Mouse (Mus musculus): Measurements from ENCODE around the gene Tmod3. TPM values are rescaled to one million over a fixed set of nuclear protein-coding genes. Genes with fewer than 3 reads are reported as not detected.

Gene Tmod3
- 10 to 100 TPM; 85.9 to 86.1 TPM for total RNA-seq (2021)
- long read RNA-seq, experiment 1, transcript Tmod3-201 (10 exons, 3,667 nt): major isoform, 70 of 86 reads
- long read RNA-seq, experiment 1, partial matches to known transcripts: 2 of 86 reads
- long read RNA-seq, experiment 1, other reads (novel, unspliced or antisense): 11 of 86 reads
- long read RNA-seq, experiment 2, transcript Tmod3-201 (10 exons, 3,667 nt): major isoform, 76 of 91 reads
- long read RNA-seq, experiment 2, partial matches to known transcripts: 5 of 91 reads
- long read RNA-seq, experiment 2, other reads (novel, unspliced or antisense): 8 of 91 reads

DNA sequence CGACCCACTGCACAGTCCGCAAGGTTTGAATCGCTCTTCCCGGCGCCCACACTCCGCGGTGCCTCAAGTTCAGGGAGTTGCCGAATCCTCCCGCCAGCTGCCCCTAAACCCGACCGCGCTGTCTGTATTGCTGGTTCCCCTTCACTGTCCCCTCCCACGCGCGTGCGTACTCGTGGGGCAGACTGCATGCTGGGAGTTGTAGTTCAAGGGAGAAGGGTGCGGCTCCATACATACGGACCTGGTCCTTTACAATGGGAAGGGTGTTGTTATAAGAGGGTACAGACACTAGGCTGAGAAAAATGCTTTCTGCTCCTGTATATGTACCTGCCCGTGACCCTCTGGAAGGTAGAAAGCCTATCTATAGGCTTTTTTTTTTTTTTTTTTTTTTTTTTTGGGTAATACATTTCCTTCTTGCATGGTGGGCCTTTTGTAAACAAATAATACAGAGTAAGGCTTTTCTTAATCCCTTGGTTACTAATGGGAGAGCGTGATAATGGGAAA is at the start of gene Tmod3:
Gene Tmod3, minus strand, starts transcription at position 146 of the 501 bp plus-strand sequence.
- intact Hi-C loops (cut with DNase I): loop anchor here (2.0 kb wide), 1 partner anchor 37 kb away; no protein-coding TSS in a partner anchor
- DNase-seq: peak; percentile 96 to 97

DNA sequence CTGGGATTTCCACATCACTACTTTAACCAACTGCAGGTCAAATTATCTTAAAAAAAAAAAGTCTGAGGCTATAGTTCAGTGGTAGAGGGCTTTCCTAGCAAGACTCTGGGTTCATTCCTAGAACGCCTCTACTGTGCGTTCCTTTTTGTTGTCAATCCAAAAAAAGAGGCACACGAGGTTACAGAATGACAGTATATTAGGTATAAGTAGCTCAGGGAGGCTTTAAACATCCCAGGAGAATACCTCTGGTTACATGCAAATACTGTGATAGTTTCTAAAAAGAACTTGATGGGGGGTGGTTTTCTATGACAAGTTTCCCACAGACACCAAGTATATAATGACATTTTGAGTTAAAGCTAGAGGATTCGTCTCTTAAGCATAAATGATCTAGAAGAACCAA is 48.0 kb upstream of the Tmod3 start:
- intact Hi-C loops (cut with DNase I): no loop called here
- DNase-seq: no peak

DNA sequence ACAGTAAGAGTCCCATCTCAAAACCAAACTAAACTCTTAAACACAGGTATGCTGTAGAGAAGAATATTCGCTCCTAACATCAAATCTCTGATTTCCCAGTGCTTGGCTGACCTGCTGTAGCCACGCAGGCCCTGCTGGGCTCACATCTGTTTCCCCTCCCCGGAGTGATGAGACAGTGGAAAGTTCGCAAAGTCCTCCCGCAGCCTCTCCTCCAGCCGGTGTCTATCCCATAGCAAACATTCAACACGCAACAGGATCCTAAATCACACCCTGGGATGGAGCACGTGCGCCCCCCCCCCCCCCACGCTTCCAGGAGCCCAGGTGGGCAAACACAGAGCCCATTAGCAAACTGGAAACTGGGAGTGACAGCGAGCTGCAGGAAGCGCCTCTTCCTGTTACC is 42.1 kb upstream of the Tmod3 start:
- intact Hi-C loops (cut with DNase I): no loop called here
- DNase-seq: no peak

DNA sequence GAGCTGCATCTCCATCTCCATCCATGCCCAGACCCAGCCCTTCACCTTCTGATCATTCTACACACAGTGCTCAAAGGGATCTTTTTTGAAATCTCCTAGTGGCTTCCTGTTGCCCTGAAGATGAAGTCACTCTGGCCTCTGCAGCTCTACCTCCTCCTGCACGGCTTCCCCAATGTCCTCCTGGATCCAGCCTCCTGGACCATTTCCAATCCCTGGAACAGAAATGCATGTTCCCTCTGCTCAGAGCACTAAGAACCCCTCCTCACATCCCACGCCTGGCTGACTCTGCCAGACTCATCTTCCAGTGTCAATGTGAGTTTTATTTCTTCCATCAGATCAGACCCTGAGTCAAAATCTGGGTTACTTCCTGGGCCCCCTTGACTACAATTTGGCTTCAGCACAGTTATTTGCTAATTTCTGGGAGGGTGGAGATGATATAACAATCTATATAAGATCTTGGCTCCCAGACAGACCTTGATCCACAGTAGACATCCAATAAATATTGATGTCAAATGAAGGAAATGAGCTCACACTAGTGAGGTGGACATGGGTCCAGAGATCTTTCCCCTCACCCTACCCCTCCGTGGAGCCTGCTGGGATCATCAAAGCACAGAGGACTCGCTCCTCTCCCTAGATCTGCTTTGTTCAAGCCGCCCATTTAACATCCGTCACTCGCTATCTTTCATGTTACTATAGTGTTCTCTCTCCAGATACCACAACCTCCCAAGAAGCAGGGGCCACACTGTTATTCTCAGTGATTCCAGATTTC is 40.9 kb upstream of the Tmod3 start:
- intact Hi-C loops (cut with DNase I): no loop called here
- DNase-seq: no peak

DNA sequence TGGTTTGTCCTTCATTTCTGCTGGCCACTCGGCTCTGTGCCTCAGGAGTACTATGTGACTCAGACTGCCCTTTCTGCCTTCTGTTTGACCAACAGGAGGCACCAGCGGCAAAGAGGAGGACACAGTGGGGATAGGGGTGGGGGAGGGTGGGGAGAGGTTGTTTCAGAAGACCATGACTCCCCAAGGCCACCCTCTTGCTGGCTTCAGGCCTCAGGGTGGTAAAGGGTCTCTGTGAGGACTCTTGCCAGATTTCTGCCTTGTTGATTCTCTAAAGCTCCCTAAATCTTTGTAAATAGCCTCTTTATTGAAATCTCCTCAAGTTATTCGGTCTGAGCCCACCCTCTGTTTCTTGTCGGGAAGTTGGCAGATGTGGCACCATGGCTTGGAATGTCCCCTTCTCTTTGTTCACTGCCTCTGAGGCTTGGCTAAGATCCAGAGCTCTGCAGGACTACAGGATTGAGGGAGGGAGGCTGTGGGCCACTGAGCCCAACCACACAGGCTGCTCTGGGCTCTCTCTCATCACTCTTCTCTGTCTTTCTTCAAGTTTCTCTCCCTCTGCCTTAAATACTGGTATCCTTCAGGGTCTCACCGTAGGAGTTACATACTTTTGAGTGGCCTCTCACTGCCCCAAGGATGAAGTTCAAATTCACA is 39.9 kb upstream of the Tmod3 start:
- DNase-seq: peak; percentile 13 to 23
- intact Hi-C loops (cut with DNase I): no loop called here

DNA sequence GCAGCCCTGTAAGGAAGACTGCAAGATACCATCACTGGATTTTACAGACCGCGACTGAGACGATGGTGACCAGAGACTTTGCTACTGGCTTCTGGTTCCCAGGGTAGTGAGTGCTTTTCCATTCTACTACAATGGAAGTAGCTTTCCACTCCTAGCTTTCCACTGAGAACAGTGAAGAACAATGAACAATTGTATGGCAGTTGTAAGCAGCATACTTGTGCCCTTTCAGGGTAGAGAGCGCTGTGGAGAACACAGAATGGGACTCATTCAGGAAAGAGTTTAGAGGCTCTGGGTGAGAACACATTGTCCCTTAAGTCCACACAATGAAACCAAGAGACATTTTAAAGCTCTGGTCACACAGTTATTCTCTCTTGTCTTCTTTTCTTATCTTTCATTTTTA is 38.1 kb upstream of the Tmod3 start:
- intact Hi-C loops (cut with DNase I): no loop called here
- DNase-seq: no peak

DNA sequence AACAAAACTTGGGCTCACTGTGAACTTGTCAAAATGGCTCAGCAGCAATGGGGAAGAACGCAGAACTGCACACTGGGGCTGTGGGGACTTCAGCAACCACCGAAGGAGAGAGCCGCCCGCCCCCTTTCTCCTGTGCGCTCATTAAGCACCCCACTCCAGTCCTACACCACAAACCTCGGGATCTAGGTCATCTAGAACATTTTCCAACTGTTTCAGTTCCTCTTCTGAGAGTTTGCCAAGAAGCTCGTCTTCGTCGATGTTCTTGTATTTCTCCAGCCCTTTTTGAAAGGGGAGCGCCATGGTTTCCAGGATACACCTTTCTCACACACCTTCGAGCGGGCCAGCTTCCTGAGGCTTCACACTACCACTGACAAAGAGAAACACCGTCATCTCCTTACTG is 37.6 kb upstream of the Tmod3 start:
- DNase-seq: no peak
- intact Hi-C loops (cut with DNase I): no loop called here

DNA sequence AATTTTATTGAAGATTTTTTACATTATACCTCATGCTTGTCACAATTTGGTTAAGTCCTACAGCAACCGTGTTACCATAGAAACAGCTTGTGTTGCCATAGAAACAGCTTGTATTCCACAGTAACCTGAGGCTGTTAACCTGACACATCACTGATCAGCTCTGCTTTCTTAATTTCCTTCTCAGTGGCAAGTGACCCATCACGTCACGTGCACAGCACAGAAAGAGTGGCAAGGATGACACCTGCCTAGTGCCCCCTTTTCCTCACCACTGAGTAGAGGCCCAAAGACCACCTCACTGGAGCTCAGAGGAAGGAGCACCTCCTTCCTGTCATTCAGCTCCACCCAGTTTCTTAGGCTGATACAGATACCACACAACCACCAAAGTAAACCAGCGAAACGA is 34.0 kb upstream of the Tmod3 start:
- intact Hi-C loops (cut with DNase I): no loop called here
- no peak for DNase-seq

DNA sequence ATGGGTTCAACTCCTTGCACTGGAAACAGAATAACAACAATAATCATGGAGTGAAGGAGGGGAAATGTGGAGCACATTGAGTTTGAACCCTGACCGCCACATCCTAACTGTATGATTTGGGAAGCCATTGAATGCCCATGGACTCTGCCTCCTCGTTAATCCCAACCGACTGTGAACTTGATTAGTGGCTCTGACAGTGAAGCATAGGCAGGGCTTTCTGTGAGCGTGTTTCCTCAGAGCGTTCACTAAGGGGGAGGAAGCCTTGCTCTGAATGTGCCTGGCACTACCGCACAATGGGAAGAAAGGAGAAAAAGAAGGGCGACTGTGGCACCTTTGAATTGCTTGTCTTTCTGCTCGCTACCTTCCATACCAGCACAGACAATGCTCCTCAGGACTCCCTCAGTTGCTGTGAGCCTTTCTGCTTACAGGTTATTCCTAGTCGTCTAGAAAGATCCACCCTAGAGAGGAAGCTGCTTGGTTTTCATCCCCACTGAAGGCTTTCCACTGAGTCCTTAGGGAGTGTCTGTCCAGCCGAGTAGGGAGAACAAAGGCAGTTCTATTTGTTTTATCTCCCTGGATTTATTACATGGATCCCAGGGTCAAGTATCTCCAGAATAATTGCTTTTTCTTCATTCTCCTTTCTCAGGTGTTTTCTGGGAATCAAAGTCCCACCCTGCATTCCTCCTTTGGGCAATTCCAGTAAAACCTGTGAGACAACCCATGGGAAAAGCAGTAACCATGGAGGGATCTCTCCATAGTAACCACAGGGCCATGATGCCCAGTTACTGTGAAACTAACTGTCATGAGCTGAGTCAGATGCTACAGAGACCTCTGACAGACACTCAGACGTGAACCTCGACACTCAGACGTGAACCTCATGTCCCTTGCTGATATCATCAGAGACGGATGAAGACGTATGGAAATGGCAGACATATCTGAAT is 30.7 kb upstream of the Tmod3 start:
- intact Hi-C loops (cut with DNase I): no loop called here
- DNase-seq: no peak

DNA sequence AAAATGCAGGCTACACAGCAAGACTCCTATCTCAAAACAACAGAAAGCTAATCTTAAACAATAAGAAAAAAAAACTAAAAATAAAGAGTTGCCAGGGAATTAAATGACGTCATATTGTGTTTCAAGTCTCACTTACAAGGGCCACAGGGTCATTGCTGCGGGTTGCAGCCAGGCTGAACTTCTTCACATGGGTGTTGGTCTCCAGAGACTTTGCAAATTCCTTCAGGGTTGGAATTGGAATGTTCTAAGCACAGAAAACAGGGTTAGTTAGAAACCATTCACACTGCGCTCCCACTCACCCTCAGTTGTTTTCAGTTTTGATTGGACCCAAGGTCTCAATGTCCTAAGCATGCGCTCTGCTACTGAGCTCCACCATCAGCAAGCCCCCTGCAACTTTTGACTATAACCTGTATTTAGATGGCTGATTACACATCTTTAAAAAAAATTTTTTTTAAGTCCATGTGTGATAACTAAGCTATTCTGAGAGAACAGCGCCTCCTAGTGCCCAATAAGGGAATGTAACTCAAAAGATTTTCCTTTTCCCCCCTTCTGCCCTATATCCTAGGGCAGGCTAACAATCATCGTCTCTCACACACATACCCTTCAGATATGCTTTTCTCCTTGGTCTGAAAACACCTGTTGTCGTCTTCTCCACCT is 22.4 kb upstream of the Tmod3 start:
- DNase-seq: peak in 1 of 2 experiments; percentile 33
- intact Hi-C loops (cut with DNase I): loop anchor here (2.0 to 5.0 kb wide), 3 partner anchors 61 to 221 kb away; no protein-coding TSS in a partner anchor

DNA sequence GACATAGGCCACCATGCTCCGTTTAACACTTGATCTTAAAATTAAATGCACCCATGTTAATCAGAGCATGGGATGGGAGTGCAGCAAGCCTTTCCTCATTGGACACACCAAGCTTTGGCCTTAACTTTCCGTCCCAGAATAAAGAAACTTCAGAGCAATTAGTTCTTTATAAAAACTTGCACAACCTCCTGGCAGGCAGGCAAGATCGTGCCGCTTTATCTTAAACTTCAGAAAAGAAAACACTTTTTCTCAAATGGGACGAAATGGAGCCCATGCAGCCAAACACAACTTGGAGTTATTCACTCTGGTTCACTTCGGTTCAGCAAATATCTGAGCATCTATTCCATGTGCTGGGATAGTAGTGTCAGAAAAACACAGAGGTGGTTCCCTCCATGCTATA is 19.9 kb upstream of the Tmod3 start:
- intact Hi-C loops (cut with DNase I): no loop called here
- DNase-seq: peak in 1 of 2 experiments; percentile 13

DNA sequence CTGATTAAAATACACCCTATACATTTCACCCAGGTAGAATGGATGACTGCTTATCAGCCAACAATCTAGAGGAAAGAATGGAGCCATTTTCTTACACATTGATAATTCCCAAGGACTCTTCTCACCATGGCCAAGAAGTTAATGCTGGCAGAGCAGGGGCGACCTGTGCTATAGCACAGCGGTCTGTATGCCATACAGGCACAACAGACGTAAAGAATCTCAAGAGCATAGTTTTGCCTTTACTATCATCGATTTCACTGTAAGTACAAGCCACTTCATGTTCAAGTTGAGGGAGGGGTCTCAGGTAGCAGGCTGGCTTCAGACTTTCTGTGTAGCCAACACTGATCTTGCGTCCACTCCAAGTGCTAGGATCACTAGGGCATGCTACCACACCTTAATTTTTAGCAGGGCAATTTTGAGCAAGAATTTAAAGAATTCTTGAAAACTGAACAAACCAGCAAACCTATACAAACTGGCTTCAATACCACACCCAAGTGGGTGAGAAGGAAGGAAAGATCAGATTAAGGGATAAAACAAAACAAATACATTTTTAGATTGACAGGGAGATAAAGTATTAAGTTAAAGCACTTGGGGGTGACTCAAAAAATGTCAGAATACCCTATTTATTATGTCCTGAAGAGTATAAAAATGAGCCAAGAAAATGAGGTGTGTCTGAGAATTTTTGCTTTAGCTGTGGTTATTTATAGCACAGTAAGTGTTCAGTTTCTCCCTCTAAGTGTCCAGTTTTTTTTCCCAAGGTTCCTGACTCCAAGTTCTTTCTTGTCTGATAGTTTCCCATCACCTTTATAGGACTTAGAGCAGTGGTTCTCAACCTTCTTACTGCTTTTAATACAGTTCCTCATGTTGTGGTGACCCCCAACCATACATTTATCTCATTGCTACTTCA is 11.8 kb upstream of the Tmod3 start:
- no peak for DNase-seq
- intact Hi-C loops (cut with DNase I): no loop called here

DNA sequence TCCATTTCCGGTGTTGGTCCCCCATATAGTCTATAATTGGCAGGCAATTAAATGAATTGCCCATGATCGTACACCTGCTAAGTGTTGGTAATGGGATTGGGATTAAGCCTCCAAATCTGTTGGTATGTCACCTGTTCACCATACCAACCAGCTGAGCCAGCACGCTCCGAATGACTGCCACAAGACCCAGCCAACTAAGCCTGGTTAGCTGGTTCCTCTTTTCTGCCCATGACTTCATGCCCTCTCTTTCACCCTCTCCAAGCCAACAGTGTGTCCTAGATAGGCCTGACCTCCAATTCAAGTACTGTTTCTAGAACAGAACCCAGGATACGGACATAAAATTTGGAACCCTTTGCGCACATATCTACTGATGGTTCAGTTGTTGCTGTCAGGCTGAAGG is 8.9 kb upstream of the Tmod3 start:
- intact Hi-C loops (cut with DNase I): no loop called here
- DNase-seq: no peak

DNA sequence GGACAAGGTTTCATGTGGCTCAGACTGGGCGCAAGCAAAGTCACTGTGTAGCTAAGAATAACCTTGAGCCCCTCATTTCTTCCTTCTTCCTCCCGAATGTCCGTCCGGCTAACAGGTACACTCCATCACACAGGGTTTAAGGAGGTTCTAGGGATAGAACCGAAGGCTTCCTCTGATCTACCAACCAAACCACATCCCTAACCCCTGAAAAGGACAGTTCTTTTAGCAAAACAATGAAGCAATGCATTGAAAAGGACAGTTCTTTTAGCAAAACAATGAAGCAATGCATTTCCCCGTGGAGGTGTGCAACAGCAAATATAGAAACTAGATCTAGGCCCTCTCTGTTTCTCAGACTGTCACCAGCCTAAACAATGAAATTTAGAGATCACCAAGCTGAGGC is 5.4 kb upstream of the Tmod3 start:
- DNase-seq: no peak
- intact Hi-C loops (cut with DNase I): no loop called here

DNA sequence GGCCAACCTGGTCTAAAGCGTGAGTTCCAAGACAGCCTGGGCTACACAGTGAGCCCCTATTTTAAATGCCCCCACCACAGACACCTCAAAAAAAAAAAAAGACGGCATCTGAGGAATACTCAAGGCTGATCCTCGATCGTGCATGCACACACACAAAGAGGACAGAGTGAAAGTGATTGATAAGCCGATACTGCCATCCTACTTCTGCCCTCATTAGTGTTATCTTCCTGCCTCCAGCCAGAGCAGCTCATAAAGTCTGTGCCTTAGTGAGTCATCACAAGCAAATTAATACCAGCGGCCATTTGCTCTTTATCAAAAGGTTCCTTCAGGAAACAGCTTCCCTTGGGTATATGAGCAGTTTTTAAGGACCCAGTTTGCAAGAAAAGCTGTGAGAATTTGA is 4.2 kb upstream of the Tmod3 start:
- intact Hi-C loops (cut with DNase I): no loop called here
- DNase-seq: no peak

DNA sequence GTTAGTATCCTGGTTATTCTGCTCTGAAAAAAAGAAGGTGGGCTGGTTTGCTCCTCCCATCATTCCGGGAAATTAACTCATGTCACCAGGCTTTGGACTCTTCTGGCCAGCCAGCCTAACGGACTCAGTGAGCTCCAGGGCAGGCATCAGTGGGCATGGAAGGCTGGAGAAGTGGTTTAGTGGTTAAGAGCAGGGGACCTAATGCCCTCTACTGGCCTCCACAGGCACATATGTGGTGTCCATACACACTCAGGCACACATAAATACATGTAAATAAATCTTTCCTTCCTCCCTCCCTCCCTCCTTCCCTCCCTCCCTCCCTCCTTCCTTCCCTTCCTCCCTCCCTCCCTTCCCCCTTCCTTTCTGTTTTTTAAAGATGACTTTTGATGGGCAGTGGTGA is 3.7 kb upstream of the Tmod3 start:
- no peak for DNase-seq
- intact Hi-C loops (cut with DNase I): no loop called here

DNA sequence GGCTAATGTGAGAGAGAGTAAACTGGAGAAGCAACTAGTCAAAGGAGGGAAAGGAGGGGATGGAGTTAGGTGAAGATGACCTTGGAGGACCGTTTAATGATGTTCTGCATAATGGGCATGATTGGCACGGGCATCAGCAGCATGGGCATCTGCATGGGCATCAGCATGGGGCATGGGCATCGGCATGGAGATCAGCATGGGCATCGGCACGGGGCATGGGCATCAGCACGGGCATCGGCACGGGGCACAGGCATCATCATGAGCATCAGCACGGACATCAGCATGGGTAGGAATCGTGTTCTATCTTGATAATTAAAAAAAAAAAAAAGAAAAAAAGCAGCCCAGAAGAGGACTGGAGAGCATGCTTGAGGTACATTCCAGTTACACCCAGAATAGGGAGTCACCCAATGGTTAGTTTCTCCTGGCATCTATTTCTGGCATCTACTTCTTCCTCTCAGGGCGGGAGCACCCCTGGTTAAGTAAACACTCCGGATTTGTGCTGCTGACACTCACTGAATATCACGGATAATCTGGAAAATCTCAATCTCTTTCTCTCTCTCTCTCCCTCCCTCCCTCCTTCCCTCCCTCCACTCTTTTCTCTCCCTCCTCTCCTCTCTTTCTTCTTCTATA is 1.7 kb upstream of the Tmod3 start:
- intact Hi-C loops (cut with DNase I): no loop called here
- no peak for DNase-seq

DNA sequence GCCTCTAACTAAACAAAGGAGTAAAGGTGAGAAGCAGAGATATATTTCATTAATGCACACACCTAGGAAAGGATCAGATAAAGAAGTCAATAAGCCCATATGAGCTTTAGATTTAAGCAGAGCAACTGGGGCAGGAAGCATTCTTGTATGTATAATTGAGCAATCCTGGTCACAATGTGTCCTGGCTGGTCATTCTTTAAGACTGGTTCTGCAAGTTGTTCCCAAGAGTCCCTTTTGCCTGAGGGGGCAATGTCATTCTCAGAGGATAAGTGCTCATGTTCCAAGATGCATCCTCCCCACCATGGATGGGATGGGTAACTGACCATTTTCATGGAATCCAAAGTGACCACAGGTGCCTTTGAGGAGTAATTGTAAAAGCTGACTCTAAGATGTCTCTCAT is 896 bp upstream of the Tmod3 start:
- intact Hi-C loops (cut with DNase I): no loop called here
- no peak for DNase-seq
